Mouse (Mus musculus): ENCODE measurements around the gene Rell1. TPM values are rescaled to one million over a fixed set of nuclear protein-coding genes. Genes with fewer than 3 reads are reported as not detected.

Gene Rell1
- polyA plus RNA-seq, 1 experiment from 2014 or later, result 8.5 TPM

GRCm38 (mm10) chr5:63969476-63970112 lies 897 bp upstream of the Rell1 start:
- Histone ChIP-seq H3K9ac (no peak overlapping the region), H3K9me3 (replicated peaks) (no peaks in the 10 kb centered on the region), H3K4me3 (peak overlapping the region; percentile 91; the same call in 1 of the 2 replicates), H3K27me3 (replicated peaks) (no peaks in the 10 kb centered on the region), H3K4me1 (replicated peaks) (peaks cover 13% of the 10 kb centered on the region), H3K36me3 (no peaks in the 10 kb centered on the region), H3K27ac (ENCODE audit: poor library complexity, severe bottlenecking) (peak overlapping the region; percentile 47), H3K4me2 (peak overlapping the region; percentile 94)
- ATAC-seq (ENCODE audit: insufficient number of reproducible peaks, low FRiP score), result no peak
- WGBS, result 23% methylated on average over 5 of the region's 5 CpGs

DNA sequence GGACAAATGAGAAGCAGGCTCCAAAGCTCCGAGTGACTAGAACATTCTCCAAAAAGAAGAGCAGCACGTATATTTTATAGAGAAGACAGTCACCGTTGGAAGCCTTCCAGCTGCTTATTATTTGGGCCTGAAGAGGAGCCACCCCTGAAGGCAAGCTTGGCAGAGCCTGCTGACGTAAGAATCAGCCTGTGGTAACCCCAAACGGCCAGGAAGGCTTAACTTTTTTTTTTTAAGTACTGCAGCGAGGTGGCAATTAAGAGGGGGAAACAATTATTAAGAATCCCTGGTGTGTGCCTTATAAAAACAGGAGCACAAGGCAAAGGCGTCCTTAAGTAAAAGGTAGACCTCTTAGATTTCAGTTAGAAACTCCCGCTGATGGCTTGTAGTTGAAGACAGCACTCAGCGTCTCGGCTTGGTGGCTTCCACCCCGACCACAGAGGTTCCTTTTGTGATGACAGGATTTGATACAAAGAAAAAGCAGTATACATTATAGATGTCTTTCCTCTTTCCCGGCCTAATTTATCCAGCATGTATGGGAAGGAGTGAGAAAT lies 1.0 kb downstream of the Rell1 start:
- Histone ChIP-seq H3K4me3 (peak overlapping the region; percentile 91), H3K9me3 (replicated peaks) (no peaks in the 10 kb centered on the region), H3K4me1 (replicated peaks) (peaks cover 13% of the 10 kb centered on the region), H3K9ac (peak overlapping the region; percentile 87; the same call in 1 of the 2 replicates), H3K36me3 (no peaks in the 10 kb centered on the region), H3K27ac (ENCODE audit: poor library complexity, severe bottlenecking) (no peak overlapping the region), H3K27me3 (replicated peaks) (no peaks in the 10 kb centered on the region), H3K4me2 (peak overlapping the region; percentile 94)
- 10% methylated on average over 12 of the region's 12 CpGs for WGBS
- no peak for ATAC-seq (ENCODE audit: insufficient number of reproducible peaks, low FRiP score)

DNA sequence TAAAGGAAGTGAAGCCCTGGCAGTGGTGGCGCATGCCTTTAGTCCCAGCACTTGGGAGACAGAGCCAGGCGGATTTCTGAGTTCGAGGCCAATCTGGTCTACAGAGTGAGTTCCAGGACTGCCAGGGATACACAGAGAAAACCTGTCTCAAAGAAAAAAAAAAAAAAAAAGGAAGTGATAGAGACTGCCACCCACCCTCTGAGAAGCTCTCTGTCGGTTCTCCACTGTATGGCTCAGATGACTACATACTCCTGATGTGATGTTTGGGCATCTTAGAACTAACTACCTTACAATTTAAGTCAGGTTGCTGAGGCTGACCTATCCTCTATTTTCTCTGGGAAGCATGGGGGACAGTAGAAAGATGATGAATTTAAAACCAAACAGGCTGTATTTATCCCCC lies 2.3 kb downstream of the Rell1 start:
- no peak overlapping the region for H3K4me2 ChIP-seq
- H3K4me3 ChIP-seq, result no peak overlapping the region
- H3K36me3 ChIP-seq, result no peaks in the 10 kb centered on the region
- H3K4me1 ChIP-seq (replicated peaks), result peaks cover 13% of the 10 kb centered on the region
- H3K27me3 ChIP-seq (replicated peaks), result no peaks in the 10 kb centered on the region
- no peak overlapping the region for H3K27ac ChIP-seq (ENCODE audit: poor library complexity, severe bottlenecking)
- WGBS, result 77% methylated on average over 4 of the region's 4 CpGs
- H3K9ac ChIP-seq, result no peak overlapping the region
- ATAC-seq (ENCODE audit: insufficient number of reproducible peaks, low FRiP score), result no peak
- no peaks in the 10 kb centered on the region for H3K9me3 ChIP-seq (replicated peaks)

DNA sequence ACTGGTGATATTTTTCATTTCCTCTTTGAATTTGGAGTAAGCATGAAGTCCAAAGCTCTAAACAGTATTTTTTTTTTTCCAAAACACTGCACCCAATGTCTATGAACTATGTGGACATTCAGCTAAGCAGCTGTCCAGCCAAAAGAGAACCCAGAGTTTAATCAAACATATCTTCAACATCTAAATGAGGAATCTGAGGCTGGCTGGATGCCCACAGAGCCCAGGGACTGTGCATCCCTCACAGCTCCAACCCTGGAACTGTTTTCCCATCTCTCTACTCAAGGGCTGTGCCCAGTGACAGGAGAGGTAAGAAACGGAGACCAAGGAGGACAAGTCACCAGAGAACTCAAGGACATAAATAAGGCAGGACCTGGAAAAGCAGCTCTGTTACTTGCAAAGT lies 2.8 kb downstream of the Rell1 start:
- ATAC-seq (ENCODE audit: insufficient number of reproducible peaks, low FRiP score), result no peak
- H3K9ac ChIP-seq, result no peak overlapping the region

DNA sequence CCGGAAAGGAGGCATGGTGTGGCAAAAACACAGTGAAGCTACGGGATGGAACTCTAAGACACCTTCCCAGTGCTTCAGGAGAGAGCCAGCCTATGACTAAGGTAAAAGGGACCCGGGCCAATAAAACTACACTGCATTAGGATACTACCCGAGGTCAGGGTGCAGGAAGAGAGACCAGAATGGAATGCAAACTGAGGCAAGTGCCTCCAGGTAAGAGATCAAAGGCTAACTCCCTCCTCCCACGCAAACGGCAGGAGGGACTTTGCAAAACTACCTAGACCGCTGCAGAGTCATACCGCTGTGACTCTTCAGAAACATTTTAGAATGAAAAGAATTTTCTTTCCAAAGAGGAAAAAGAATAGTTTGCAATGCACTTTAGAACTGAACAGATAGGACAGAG lies 4.1 kb downstream of the Rell1 start:
- 60% methylated on average over 8 of the region's 8 CpGs for WGBS

More for the DNA sequence above, 2.8 kb downstream of the Rell1 start:
- WGBS, result 72% methylated on average over 1 of the region's 1 CpGs
- Histone ChIP-seq H3K9me3 (replicated peaks) (no peaks in the 10 kb centered on the region), H3K36me3 (no peaks in the 10 kb centered on the region), H3K27me3 (replicated peaks) (no peaks in the 10 kb centered on the region), H3K4me2 (no peak overlapping the region), H3K4me3 (no peak overlapping the region), H3K27ac (ENCODE audit: poor library complexity, severe bottlenecking) (no peak overlapping the region), H3K4me1 (replicated peaks) (peaks cover 13% of the 10 kb centered on the region)

DNA sequence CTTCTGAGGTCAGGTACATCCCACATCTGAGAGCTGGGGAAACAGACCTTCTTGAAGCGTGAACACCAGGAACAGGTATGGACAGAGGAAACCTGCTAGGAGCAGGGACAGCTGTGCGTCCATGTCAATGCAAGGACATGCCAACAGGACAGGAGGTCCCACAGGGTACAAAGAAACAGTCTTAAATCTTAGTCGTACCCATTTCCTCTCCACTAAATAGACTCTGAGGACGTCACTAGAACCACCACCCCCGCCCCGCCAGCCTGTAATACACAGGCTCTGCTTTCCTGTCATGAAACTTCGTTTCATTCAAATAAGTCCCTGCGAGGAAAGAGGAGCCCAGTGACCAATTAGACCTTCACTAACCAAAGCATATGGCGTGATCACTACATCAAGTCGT lies 7.0 kb downstream of the Rell1 start:
- Histone ChIP-seq H3K4me1 (replicated peaks) (0 out of 2 replicates have a peak, but pooled peaks cover 3% of the 10 kb centered on the region), H3K9ac (no peak overlapping the region), H3K27ac (ENCODE audit: poor library complexity, severe bottlenecking) (no peak overlapping the region), H3K9me3 (replicated peaks) (no peaks in the 10 kb centered on the region), H3K27me3 (replicated peaks) (no peaks in the 10 kb centered on the region), H3K4me3 (no peak overlapping the region), H3K36me3 (no peaks in the 10 kb centered on the region; the same call in 1 of the 2 replicates), H3K4me2 (no peak overlapping the region)
- no peak for ATAC-seq (ENCODE audit: insufficient number of reproducible peaks, low FRiP score)
- 87% methylated on average over 10 of the region's 10 CpGs for WGBS

More for the DNA sequence above, 4.1 kb downstream of the Rell1 start:
- Histone ChIP-seq H3K27ac (ENCODE audit: poor library complexity, severe bottlenecking) (no peak overlapping the region), H3K4me2 (no peak overlapping the region), H3K9ac (no peak overlapping the region), H3K4me3 (no peak overlapping the region), H3K27me3 (replicated peaks) (no peaks in the 10 kb centered on the region), H3K36me3 (no peaks in the 10 kb centered on the region; the same call in 1 of the 2 replicates), H3K9me3 (replicated peaks) (no peaks in the 10 kb centered on the region), H3K4me1 (replicated peaks) (peaks cover 6% of the 10 kb centered on the region)
- no peak for ATAC-seq (ENCODE audit: insufficient number of reproducible peaks, low FRiP score)

DNA sequence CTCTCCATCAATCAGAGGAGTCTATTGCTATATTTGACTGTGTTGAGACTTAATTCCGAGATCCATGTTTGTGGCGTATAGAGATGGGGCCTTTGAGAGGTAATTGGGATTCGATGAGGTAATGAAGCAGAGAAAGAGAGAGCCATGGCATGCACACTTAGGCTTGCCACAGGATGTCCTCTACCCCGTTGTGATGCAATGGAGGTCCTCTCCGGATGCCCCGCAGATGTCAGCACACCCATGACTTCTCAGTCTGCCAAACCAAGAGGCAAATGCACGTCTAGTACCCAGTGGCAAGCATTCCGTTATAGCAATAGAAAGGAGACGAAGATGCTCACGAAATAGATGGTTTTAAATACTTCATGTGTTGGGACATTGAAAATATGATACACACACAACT lies 8.1 kb downstream of the Rell1 start:
- ATAC-seq (ENCODE audit: insufficient number of reproducible peaks, low FRiP score), result no peak
- H3K9ac ChIP-seq, result no peak overlapping the region
- no peaks in the 10 kb centered on the region for H3K9me3 ChIP-seq (replicated peaks)
- no peaks in the 10 kb centered on the region for H3K4me1 ChIP-seq (replicated peaks)
- H3K27ac ChIP-seq (ENCODE audit: poor library complexity, severe bottlenecking), result no peak overlapping the region
- no peaks in the 10 kb centered on the region; the same call in 1 of the 2 replicates for H3K36me3 ChIP-seq
- no peak overlapping the region for H3K4me3 ChIP-seq
- H3K4me2 ChIP-seq, result no peak overlapping the region
- WGBS, result 87% methylated on average over 10 of the region's 10 CpGs
- H3K27me3 ChIP-seq (replicated peaks), result no peaks in the 10 kb centered on the region

DNA sequence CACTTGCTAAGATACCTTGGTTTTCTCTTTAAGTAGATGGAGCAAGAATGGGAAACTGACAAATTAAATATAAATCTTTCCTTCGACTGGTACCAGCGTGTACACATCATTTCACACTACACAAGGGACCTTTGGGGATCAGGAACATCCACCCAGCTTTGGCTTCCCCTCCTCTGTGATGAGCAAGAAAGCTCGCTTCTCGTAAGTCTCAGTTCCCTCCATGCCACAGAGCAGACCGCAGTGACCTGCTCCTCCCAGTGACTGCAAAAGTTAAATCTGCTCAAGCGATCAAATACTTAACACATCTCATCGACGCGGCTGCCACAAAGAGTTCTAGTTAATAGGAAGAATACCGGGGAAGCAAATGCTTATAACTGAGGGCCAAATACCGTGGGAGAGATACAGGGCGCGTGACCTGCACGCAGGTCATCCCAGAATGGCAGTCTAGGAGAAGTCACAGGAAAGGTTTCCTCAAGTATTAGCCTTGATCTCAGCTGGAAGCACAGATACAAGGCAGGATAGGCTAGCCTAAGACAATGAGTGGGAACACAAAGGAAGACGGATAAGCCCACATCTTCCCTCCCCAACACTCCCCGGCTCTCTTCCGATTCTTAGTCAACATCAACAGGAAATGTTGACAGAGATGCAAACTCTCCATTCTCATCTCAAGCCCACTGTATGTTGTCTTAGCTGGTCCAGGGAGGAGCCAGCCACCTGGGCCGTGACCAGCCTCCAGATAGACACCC lies 9.6 kb downstream of the Rell1 start:
- Histone ChIP-seq H3K4me2 (no peak overlapping the region), H3K27ac (ENCODE audit: poor library complexity, severe bottlenecking) (no peak overlapping the region), H3K4me3 (no peak overlapping the region), H3K9me3 (replicated peaks) (no peaks in the 10 kb centered on the region), H3K4me1 (replicated peaks) (no peaks in the 10 kb centered on the region), H3K27me3 (replicated peaks) (no peaks in the 10 kb centered on the region), H3K36me3 (no peaks in the 10 kb centered on the region; the same call in 1 of the 2 replicates), H3K9ac (no peak overlapping the region)
- WGBS, result 66% methylated on average over 18 of the region's 18 CpGs
- no peak for ATAC-seq (ENCODE audit: insufficient number of reproducible peaks, low FRiP score)

- no peak for ATAC-seq (ENCODE audit: insufficient number of reproducible peaks, low FRiP score)
- H3K4me1 ChIP-seq (replicated peaks), result no peaks in the 10 kb centered on the region
- no peaks in the 10 kb centered on the region for H3K27me3 ChIP-seq (replicated peaks)
- no peaks in the 10 kb centered on the region; the same call in 1 of the 2 replicates for H3K36me3 ChIP-seq
- no peaks in the 10 kb centered on the region for H3K9me3 ChIP-seq (replicated peaks)
- WGBS, result 72% methylated on average over 8 of the region's 8 CpGs
- no peak overlapping the region for H3K27ac ChIP-seq (ENCODE audit: poor library complexity, severe bottlenecking)
- H3K4me2 ChIP-seq, result no peak overlapping the region
- H3K9ac ChIP-seq, result no peak overlapping the region
- H3K4me3 ChIP-seq, result no peak overlapping the region
These were observed 11.1 kb downstream of the Rell1 start for GRCm38 (mm10) chr5:63957607-63958006.

DNA sequence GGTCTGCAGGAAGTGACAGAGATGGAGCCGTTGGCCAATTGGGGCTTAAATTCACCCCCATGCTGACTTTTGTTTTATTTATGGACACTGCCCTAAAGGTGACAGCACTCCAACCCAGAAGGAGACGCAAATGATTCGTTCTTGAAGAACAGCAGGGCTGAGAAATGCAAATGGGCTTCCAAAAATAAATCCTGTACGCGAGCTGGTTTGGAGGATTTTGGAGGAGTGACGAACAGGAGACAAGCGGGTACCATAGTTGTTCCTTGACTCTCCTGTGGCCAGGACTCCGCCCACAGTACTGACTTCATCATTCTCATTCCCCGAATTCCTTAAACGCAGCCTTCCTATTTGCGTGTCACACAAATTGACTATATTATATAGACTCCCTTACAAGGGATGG lies 12.3 kb downstream of the Rell1 start:
- Histone ChIP-seq H3K9me3 (replicated peaks) (no peaks in the 10 kb centered on the region), H3K4me2 (no peak overlapping the region), H3K27me3 (replicated peaks) (no peaks in the 10 kb centered on the region), H3K36me3 (no peaks in the 10 kb centered on the region; the same call in 1 of the 2 replicates), H3K27ac (ENCODE audit: poor library complexity, severe bottlenecking) (no peak overlapping the region), H3K4me1 (replicated peaks) (peaks cover 8% of the 10 kb centered on the region), H3K4me3 (no peak overlapping the region), H3K9ac (no peak overlapping the region)
- 75% methylated on average over 11 of the region's 11 CpGs for WGBS
- ATAC-seq (ENCODE audit: insufficient number of reproducible peaks, low FRiP score), result no peak

- Histone ChIP-seq H3K36me3 (no peaks in the 10 kb centered on the region), H3K27me3 (replicated peaks) (no peaks in the 10 kb centered on the region), H3K4me1 (replicated peaks) (peaks cover 22% of the 10 kb centered on the region), H3K4me2 (no peak overlapping the region), H3K9me3 (replicated peaks) (no peaks in the 10 kb centered on the region), H3K9ac (no peak overlapping the region), H3K4me3 (no peak overlapping the region), H3K27ac (ENCODE audit: poor library complexity, severe bottlenecking) (no peak overlapping the region)
- no peak for ATAC-seq (ENCODE audit: insufficient number of reproducible peaks, low FRiP score)
- 74% methylated on average over 15 of the region's 15 CpGs for WGBS
These were observed 15.2 kb downstream of the Rell1 start for GRCm38 (mm10) chr5:63953401-63954032.

All from heart, embryonic 12.5 days (tissue).